Mouse (Mus musculus): Measurements from ENCODE around the gene Cd320.

- TF ChIP-seq POLR2A (IDR thresholded peaks at IDR 0.05; ENCODE audit: borderline replicate concordance, insufficient read depth, low read length) (no peak), CTCF (IDR thresholded peaks at IDR 0.05; ENCODE audit: borderline replicate concordance, insufficient read depth, low read depth, low read length) (peak; percentile 35; the same call in 1 of the 2 replicates)
Measured at GRCm38 (mm10) chr17:33802221-33802620, 40.7 kb upstream of the Cd320 start.

All from cerebellum, adult 2 months (tissue).